Mouse (Mus musculus) bone marrow macrophage, adult 2 months (primary cell): ENCODE measurements around the gene Rreb1. TPM values are rescaled to one million over a fixed set of nuclear protein-coding genes. Genes with fewer than 3 reads are reported as not detected.
"Not testable (repeated sequence)": the region's sequence is repeated elsewhere in the genome, so short reads cannot be mapped to it uniquely, and the experiment has no call there.

Source experiments
- H3K27ac ChIP-seq: 2 replicates; pipeline ENCODE4 v1.5.1; 2012; ENCODE audit warnings: low read depth, low read length; ENCODE audit not compliant: insufficient read depth
- H3K4me1 ChIP-seq: 2 replicates; pipeline ENCODE4 v1.6.1; 2012; ENCODE audit warnings: low read length; ENCODE audit not compliant: control insufficient read depth, insufficient read depth
- H3K4me3 ChIP-seq: 2 replicates; pipeline ENCODE4 v1.5.1; 2012; ENCODE audit warnings: mild to moderate bottlenecking, low read length, moderate library complexity; ENCODE audit not compliant: insufficient read depth
- CTCF ChIP-seq: IDR thresholded peaks from 2 replicates; pipeline ENCODE4 v1.5.1; 2012; ENCODE audit warnings: low read depth, mild to moderate bottlenecking, low read length, moderate library complexity
- POLR2A ChIP-seq: IDR thresholded peaks from 2 replicates; pipeline ENCODE4 v1.6.1; 2012; ENCODE audit warnings: mild to moderate bottlenecking, low read depth, low read length, borderline replicate concordance
- polyA plus RNA-seq: library from polyadenylated mRNA; stranded (reverse); fragments of >200 nt; gene quantifications from 2 replicates; pipeline ENCODE4 v1.2.4, GENCODE M21; 2012; ENCODE audit not compliant: missing spikeins, insufficient read depth, insufficient read length

Gene Rreb1
- polyA plus RNA-seq, 1 experiment, result 57.2 TPM

DNA sequence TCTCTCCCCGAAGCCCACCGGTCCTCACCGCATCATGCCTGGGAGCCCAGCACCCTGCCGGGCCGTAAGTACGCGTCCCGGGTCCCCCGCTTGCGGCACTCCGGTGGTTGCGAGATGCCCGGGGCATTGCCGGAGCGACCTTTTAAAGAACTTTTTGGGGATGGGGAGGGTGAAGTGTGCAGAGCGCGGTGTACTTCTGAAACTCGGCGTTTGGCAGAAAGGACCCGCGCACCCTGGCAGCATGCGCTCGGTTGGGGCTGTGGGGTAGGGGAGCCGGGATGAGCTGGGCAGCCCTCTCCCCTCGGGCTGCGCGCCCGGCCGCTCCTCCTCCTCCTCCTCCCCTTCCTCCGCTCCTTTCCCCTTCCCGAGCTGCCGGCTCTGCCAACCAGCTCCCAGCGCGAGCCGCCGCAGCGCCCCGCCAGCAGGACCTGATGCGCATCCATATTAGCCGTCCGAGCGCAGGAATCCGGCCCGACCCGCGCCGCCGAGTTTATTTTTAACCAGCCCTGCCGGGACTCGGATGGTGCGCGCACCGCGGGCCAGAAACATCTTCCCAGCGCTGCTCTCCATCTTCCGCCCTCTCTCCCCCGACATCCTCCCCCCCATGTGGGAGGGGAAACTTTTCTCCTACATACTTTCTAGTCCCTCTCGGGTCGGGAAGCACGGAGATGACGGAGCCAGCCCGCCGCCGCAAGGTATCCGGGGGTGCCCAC, 48.2 kb downstream of the Rreb1 start:
- peak overlapping the region; percentile 87 for H3K4me3 ChIP-seq
- H3K27ac ChIP-seq, result peak overlapping the region; percentile 68
- peaks cover 20% of the 10 kb centered on the region for H3K4me1 ChIP-seq
- TF ChIP-seq POLR2A (no peak), CTCF (no peak)

GRCm38 (mm10) chr13:37826994-37827262, 48.7 kb downstream of the Rreb1 start:
- TF ChIP-seq CTCF, result no peak
- TF ChIP-seq POLR2A, result no peak
- peak overlapping the region; percentile 87 for H3K4me3 ChIP-seq
- H3K27ac ChIP-seq, result peak overlapping the region; percentile 68
- H3K4me1 ChIP-seq, result peaks cover 25% of the 10 kb centered on the region

DNA sequence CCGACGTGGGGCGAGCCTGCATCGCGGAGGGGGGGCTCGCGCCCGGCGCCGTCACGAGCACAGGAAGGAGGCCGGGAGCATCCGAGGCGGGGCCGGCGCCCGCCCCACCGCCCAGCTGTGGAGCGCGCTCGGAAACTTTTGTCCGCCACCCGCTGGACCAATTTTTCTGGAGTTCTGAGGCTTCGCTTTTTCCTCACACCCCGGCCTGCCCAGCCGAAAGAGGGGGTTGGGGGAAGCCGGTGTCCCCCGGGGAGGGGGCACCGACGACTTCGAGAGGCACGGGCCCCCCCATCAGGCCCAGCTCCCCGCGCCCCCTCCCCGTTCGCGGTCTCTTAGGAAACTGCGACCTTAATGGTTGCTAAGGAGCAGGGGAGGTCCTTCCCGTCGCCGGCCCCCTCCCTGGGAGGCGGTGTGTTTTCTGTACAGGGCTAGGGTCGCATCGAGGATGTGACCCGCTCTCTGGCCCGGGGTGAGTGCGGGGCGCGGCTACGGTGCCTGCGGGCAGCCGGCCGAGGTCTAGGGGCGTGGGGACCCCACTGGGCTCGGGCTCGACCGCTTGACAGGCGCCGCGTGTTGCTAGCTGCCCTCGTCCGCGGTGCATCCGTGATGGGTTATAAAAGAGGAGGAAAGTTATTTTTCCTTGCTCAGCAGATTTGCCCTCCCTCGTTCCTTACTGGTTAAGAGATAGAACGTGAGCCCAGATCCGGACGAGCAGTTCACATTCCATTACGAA, 49.2 kb downstream of the Rreb1 start:
- H3K4me1 ChIP-seq, result peaks cover 30% of the 10 kb centered on the region
- H3K27ac ChIP-seq, result peak overlapping the region; percentile 68
- H3K4me3 ChIP-seq, result peak overlapping the region; percentile 87
- no peak for TF ChIP-seq POLR2A
- TF ChIP-seq CTCF, result no peak

DNA sequence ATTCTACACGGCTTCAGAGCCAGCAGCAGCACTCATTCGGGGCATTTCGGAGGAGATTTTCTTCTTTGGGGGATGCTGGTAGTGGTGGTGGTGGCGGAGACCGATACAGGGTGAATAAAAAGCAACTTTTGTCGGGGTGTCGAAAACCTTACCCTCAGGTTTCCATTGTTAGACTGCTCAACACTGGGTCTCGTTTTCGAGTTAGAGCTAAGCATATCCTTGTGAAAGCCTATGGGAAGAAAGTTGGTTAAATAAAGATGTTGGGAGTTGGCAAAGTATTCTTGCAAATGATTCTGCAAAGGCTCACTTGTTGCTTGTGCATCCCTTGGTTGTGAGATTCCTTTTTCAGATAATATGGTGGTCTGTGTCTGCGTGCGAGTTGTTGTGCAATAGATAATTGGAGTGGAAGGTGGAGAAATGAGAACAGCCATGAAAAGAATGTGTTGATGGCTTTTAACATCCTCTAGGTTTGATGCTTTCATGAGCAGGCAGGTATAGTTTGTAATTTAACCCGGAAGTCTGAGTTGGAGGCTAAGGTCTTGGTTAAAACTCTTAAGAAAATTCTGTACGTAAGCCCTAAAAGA, 49.9 kb downstream of the Rreb1 start:
- peak overlapping the region; percentile 87 for H3K4me3 ChIP-seq
- TF ChIP-seq POLR2A (no peak), CTCF (no peak)
- peak overlapping the region; percentile 68 for H3K27ac ChIP-seq
- H3K4me1 ChIP-seq, result peaks cover 36% of the 10 kb centered on the region

GRCm38 (mm10) chr13:37828928-37829327, 50.7 kb downstream of the Rreb1 start:
- TF ChIP-seq POLR2A (no peak), CTCF (no peak)
- Histone ChIP-seq H3K4me1 (peaks cover 41% of the 10 kb centered on the region), H3K27ac (no peak overlapping the region), H3K4me3 (no peak overlapping the region)

DNA sequence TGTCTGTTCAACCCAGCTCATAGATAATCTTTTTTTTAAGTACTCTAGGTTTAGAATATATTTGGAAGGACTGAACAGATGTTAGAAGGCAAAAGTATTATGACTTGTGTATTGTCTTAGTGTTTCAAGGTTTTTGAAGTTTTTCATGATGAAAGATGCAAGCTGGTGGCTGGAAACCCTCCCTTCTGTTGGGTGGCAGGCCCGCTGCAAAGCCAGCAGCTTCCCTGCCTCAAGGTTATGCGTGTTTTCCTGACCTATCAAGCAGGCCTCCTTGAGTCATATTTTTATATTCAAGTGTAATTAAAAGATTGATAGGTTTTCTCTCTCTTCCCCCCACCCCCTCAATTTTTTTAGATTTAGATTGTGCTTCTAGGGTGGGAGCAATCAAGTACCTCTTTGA, 52.1 kb downstream of the Rreb1 start:
- TF ChIP-seq CTCF (no peak), POLR2A (no peak)
- Histone ChIP-seq H3K4me3 (no peak overlapping the region), H3K4me1 (peaks cover 47% of the 10 kb centered on the region), H3K27ac (no peak overlapping the region)

GRCm38 (mm10) chr13:37830874-37831311, 52.7 kb downstream of the Rreb1 start:
- no peak for TF ChIP-seq POLR2A
- TF ChIP-seq CTCF, result no peak
- Histone ChIP-seq H3K27ac (no peak overlapping the region), H3K4me1 (peaks cover 47% of the 10 kb centered on the region), H3K4me3 (no peak overlapping the region)

- H3K4me3 ChIP-seq, result no peak overlapping the region
- TF ChIP-seq POLR2A, result no peak
- no peak for TF ChIP-seq CTCF
- H3K4me1 ChIP-seq, result peaks cover 52% of the 10 kb centered on the region
- H3K27ac ChIP-seq, result no peak overlapping the region
Measured at GRCm38 (mm10) chr13:37832481-37832880, 54.3 kb downstream of the Rreb1 start.

- Histone ChIP-seq H3K4me3 (no peak overlapping the region), H3K4me1 (peaks cover 53% of the 10 kb centered on the region), H3K27ac (peak overlapping the region; percentile 77)
- TF ChIP-seq POLR2A (no peak), CTCF (no peak)
Measured at GRCm38 (mm10) chr13:37833500-37833899, 55.3 kb downstream of the Rreb1 start.

GRCm38 (mm10) chr13:37835296-37835695, 57.1 kb downstream of the Rreb1 start:
- Histone ChIP-seq H3K4me3 (no peak overlapping the region), H3K4me1 (peaks cover 46% of the 10 kb centered on the region), H3K27ac (no peak overlapping the region)
- TF ChIP-seq CTCF (no peak), POLR2A (no peak)

DNA sequence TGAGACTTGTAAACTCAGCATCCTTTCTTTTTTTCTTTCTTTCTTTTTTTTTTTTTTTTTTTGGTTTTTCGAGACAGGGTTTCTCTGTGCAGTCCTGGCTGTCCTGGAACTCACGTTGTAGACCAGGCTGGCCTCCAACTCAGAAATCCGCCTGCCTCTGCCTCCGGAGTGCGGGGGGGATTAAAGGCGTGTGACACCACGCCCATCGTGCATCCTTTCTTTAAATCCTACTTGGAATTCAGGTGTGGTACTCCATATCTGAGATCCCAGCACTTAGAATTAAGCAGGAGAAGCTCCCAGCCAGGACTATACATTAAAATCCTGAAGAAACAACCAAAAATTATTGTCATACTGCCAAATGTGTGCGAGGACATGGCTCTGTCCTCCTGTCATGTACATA, 57.6 kb downstream of the Rreb1 start:
- peaks cover 43% of the 10 kb centered on the region for H3K4me1 ChIP-seq

More for the DNA sequence above, 57.6 kb downstream of the Rreb1 start:
- not testable (repeated sequence) for H3K27ac ChIP-seq, H3K4me3 ChIP-seq
